Mouse (Mus musculus) CD8-positive naive resting alpha-beta T cell, adult 2 months (primary cell): ENCODE results near the gene Gm4884.
"Not testable (repeated sequence)": the region's sequence is repeated elsewhere in the genome, so short reads cannot be mapped to it uniquely, and the experiment has no call there.

Source experiments
- DNase-seq, 2 experiments: peaks; one replicate each; pipeline ENCODE4 v3.0.0; 2022; ENCODE audit warnings: low read depth in 2 of 2, low spot score in 2 of 2

Gm4884 gene

DNA sequence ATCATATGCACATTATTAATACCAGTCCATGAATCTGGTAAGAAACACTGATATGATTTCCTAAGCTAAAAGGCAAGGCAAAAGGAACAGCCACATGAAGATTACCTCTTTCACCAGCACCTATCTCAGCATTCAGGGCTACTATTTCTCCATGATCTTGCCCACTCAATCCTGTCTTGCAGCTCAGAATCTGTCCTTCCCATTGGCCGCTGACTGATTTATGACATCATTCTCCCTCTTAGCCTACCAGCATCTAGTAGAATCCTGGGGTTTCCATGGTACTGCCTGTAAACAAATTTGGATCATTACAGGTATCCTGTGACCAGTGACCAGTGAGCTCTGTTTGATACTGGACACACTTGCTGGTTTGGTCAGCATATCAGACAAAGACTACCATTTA is at the start of gene Gm4884:
Gm4884 (plus strand) TSS at position 301 of the 400 bp plus-strand sequence.
- DNase-seq = not testable (repeated sequence)

DNA sequence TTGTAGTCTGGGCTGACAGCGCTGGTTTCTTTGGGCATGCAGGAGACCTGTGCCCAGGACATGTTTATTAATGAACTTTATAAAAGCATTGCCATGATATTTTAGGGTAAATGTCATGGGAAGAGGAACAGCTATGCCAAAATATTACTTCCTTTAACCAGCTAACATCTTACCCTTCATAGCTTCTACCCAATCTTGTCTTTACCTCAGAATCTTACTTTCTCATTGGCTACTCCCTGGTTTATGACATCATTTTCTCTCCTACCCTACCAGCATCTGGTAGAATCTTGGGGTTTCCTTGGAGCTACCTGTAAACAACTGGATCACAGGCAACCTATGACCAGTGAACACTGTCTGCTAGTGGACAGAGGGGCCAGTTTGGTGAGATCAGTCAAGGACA is 45.3 kb upstream of the Gm4884 start, which contains the start of gene 4930433I11Rik:
4930433I11Rik (plus strand) TSS at position 301 of the 400 bp plus-strand sequence.
- no peak for DNase-seq

DNA sequence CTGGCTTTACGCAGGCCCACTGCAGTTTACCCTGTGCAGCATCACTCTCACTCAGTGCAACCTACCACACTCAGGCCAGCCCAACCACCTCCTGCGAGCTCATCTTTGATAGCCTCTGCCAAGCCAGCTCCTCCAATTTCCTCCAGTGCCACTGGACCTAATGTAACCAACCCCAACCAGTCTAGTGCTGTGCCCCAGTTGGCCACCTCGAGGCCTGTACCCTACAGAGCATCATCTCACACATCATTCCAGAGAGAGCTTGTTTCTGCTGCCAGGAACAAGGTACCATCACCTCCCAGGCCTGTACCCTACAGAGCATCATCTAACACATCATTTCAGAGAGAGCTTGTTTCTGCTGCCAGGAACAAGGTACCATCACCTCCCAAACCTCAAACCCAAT is 11.5 kb downstream of the Gm4884 start:
- not testable (repeated sequence) for DNase-seq
